Mouse (Mus musculus) ovary, adult 2 months (tissue): ENCODE data around the gene Gm49383. TPM values are rescaled to one million over a fixed set of nuclear protein-coding genes. Genes with fewer than 3 reads are reported as not detected.

Experiments
- polyA plus RNA-seq: library from polyadenylated mRNA; depleted of rRNA; stranded (reverse); fragments of >200 nt; gene quantifications from 2 replicates; pipeline ENCODE4 v1.2.3, GENCODE M21; 2012; rRNA removed

The Gm49383 gene
- 2.6 TPM in 1 of 2 replicates, not detected in the other for polyA plus RNA-seq

GRCm38 (mm10) chr12:69196444-69197377 is at the start of gene Gm49383:
Gene Gm49383, minus strand, starts transcription at chr12:69197104.

GRCm38 (mm10) chr12:69240876-69241275 is 44.0 kb upstream of the Gm49383 start, which contains the start of gene Klhdc1:
Gene Klhdc1, plus strand, starts transcription at chr12:69241176.

GRCm38 (mm10) chr12:69227776-69228466 is 31.0 kb upstream of the Gm49383 start, which contains the start of gene Pole2:
Gene Pole2, minus strand, starts transcription at chr12:69228195.

GRCm38 (mm10) chr12:69204052-69204833 is 7.3 kb upstream of the Gm49383 start, which contains the start of gene Gm49384:
Gene Gm49384, minus strand, starts transcription at chr12:69204267.

GRCm38 (mm10) chr12:69198164-69198535 is 1.2 kb upstream of the Gm49383 start, which contains the start of gene Dnaaf2:
Gene Dnaaf2, minus strand, starts transcription at chr12:69198429.

GRCm38 (mm10) chr12:69183583-69184308 is 13.2 kb downstream of the Gm49383 start, which contains the start of the genes Rpl36al and Mgat2:
Gene Rpl36al, minus strand, starts transcription at chr12:69184083.
Gene Mgat2, plus strand, starts transcription at chr12:69184157.

GRCm38 (mm10) chr12:69168461-69169106 is 28.3 kb downstream of the Gm49383 start, which contains the start of gene Lrr1:
Gene Lrr1, plus strand, starts transcription at chr12:69168814.

GRCm38 (mm10) chr12:69158765-69159577 is 37.9 kb downstream of the Gm49383 start, which contains the start of gene Rps29:
Gene Rps29, minus strand, starts transcription at chr12:69159186.

Other genes with a start within 250 kb of the Gm49383 start
- 1,786 and 3,467 TPM in 2 replicates for gene Rps29, start 37.9 kb downstream of the Gm49383 start, polyA plus RNA-seq
- gene Lrr1, start 28.3 kb downstream of the Gm49383 start, polyA plus RNA-seq: 3.9 and 6.5 TPM in 2 replicates
- 74.7 and 111 TPM in 2 replicates for gene Rpl36al, start 13.0 kb downstream of the Gm49383 start, polyA plus RNA-seq
- 33.5 and 40.1 TPM in 2 replicates for gene Mgat2, start 12.9 kb downstream of the Gm49383 start, polyA plus RNA-seq
- gene Dnaaf2, start 1.3 kb upstream of the Gm49383 start, polyA plus RNA-seq: 6.2 and 7.5 TPM in 2 replicates
- not detected in 2 replicates for gene Gm49384, start 7.2 kb upstream of the Gm49383 start, polyA plus RNA-seq
- gene Pole2, start 31.1 kb upstream of the Gm49383 start, polyA plus RNA-seq: 3.9 and 4.6 TPM in 2 replicates
- 0.52 and 0.53 TPM in 2 replicates for gene Klhdc1, start 44.1 kb upstream of the Gm49383 start, polyA plus RNA-seq
- gene Klhdc2, start 99.6 kb upstream of the Gm49383 start, polyA plus RNA-seq: 105 and 161 TPM in 2 replicates
- 1.5 TPM in 2 replicates for gene Nemf, start 160.1 kb upstream of the Gm49383 start, polyA plus RNA-seq
- gene Arf6, start 175.0 kb upstream of the Gm49383 start, polyA plus RNA-seq: 218 and 291 TPM in 2 replicates
- gene Gm9887, start 175.4 kb upstream of the Gm49383 start, polyA plus RNA-seq: 1.7 and 1.9 TPM in 2 replicates